Mouse (Mus musculus) hindbrain, embryonic 15.5 days (tissue): ENCODE results near the gene Ywhab. TPM values are rescaled to one million over a fixed set of nuclear protein-coding genes. Genes with fewer than 3 reads are reported as not detected.

Source experiments
- ATAC-seq: fragments of 200-750 bp; cut with Nextera tagmentation; 2 replicates; pipeline ENCODE4 v1.8.0; 2017; ENCODE audit warnings: low read depth, moderate number of reproducible peaks, moderate TSS enrichment; ENCODE audit not compliant: low FRiP score
- H3K27ac ChIP-seq: fragments of 300-500 bp; sonication (generic); replicated peaks from 2 replicates; pipeline ENCODE4 v1.5.1; 2015; ENCODE audit warnings: mild to moderate bottlenecking, inconsistent platforms
- H3K27me3 ChIP-seq: fragments of 300-500 bp; sonication (generic); 2 replicates; pipeline ENCODE4 v1.6.1; 2015; ENCODE audit warnings: control low read depth, inconsistent platforms
- H3K36me3 ChIP-seq: fragments of 300-500 bp; sonication (generic); 2 replicates; pipeline ENCODE4 v1.6.1; 2015; ENCODE audit warnings: control low read depth, inconsistent platforms
- H3K4me1 ChIP-seq: fragments of 300-500 bp; sonication (generic); replicated peaks from 2 replicates; pipeline ENCODE4 v1.6.1; 2015; ENCODE audit warnings: control low read depth, inconsistent platforms
- H3K4me2 ChIP-seq: fragments of 300-500 bp; sonication (generic); 2 replicates; pipeline ENCODE4 v1.6.1; 2015; ENCODE audit warnings: moderate library complexity, mild to moderate bottlenecking, inconsistent platforms
- H3K4me3 ChIP-seq: fragments of 300-500 bp; sonication (generic); 2 replicates; pipeline ENCODE4 v1.5.1; 2015; ENCODE audit warnings: mild to moderate bottlenecking, inconsistent platforms
- H3K9ac ChIP-seq: fragments of 300-500 bp; sonication (generic); 2 replicates; pipeline ENCODE4 v1.6.1; 2015; ENCODE audit warnings: inconsistent platforms
- H3K9me3 ChIP-seq: fragments of 300-500 bp; sonication (generic); 2 replicates; pipeline ENCODE4 v1.6.1; 2016; ENCODE audit warnings: control low read depth, inconsistent platforms
- WGBS: fragments of 180-500 bp; shearing (Covaris S2); methylation state at CpG from one replicate; pipeline ENCODE4 v1.1.7; 2015; 5-methylcytosine and 5-hydroxymethylcytosine counted together
- polyA plus RNA-seq: library from polyadenylated mRNA; unstranded; fragments of >200 nt; fragmentation: Nextera tagmentation; extraction: Ambion mirVana; gene quantifications from 2 replicates; pipeline ENCODE4 v1.2.1, GENCODE M21; 2015

Ywhab gene
- polyA plus RNA-seq, 1 experiment from 2014 or later = 498 TPM

DNA sequence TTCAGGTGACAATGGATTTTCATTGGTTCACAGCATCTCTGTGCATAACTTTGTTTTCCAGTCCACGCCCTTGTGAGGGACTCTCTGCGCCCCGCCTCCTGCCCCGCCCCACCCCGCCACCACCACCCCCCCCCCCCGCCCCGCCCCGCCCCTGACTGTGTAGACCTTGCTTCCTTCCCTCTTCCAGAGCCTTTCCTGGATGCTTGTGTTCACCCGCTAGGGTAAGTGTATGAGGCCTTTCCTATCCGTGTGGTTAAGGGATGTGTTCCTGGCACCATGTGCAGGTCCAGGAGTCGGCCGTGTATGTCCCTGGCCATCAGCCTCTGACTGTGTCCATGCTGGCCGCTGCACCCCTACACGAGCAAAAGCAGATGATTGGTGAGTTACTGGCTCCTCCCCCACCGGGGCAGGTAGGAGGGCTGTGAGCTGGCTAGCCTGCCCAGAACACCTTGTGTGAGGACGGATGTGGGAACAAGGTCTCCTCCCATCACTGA is 52.5 kb downstream of the Ywhab start:
- peak overlapping the region; percentile 49 for H3K4me2 ChIP-seq
- ATAC-seq = peak; percentile 72; the same call in 1 of the 2 replicates
- peak overlapping the region; percentile 29 for H3K4me3 ChIP-seq
- 0 out of 2 replicates have a peak, but pooled peaks cover 2% of the 10 kb centered on the region for H3K36me3 ChIP-seq
- WGBS = 1% methylated on average over 13 of the region's 16 CpGs
- no peak overlapping the region for H3K27ac ChIP-seq
- H3K4me1 ChIP-seq = no peaks in the 10 kb centered on the region
- H3K27me3 ChIP-seq = no peaks in the 10 kb centered on the region
- H3K9ac ChIP-seq = peak overlapping the region; percentile 6; the same call in 1 of the 2 replicates
- no peaks in the 10 kb centered on the region for H3K9me3 ChIP-seq

DNA sequence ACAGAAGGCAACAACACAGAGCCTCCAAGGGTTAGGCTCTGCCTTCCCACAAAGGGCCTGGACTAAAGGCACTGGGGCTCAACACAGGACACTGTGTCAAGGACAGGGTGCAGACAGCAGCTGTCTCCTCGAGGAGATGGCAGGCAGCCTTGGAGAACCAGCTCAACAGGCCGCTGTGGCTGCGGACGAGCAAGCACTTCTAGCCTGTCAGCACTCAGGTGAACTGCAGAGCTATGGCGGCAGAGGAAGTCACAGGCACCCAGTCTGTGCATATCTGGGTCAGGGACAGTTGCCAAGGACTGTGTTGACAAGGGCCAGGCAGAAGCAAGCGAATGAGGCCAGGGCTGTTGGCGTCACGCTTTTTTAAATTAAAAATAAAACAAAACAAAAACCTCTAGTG is 59.0 kb downstream of the Ywhab start:
- Histone ChIP-seq H3K4me2 (no peak overlapping the region), H3K9me3 (no peaks in the 10 kb centered on the region), H3K27me3 (no peaks in the 10 kb centered on the region), H3K9ac (no peak overlapping the region), H3K4me3 (no peak overlapping the region), H3K4me1 (no peaks in the 10 kb centered on the region), H3K36me3 (peaks cover 49% of the 10 kb centered on the region), H3K27ac (no peak overlapping the region)
- WGBS = 96% methylated on average over 8 of the region's 8 CpGs
- ATAC-seq = no peak

DNA sequence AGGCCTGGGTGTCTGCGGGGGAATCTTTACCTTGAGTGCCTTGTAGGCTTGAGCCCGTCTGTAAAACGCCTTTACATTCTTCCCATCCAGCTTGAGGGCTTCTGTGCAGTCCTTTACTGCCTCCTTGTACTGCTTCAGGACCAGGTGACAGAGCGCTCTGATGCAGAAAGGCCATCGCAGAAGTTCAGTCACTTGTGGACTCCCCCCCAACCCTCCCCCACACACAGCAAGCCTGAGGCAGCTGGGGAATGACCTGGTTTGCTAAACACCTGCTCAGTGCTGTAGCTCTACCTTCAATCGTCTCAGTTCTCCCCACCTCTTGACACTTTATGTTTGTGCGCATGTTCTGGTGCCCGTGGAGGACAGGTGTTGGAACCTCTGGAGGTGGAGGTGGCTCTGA is 59.9 kb downstream of the Ywhab start:
- H3K27me3 ChIP-seq = no peaks in the 10 kb centered on the region
- H3K4me2 ChIP-seq = no peak overlapping the region
- H3K4me1 ChIP-seq = no peaks in the 10 kb centered on the region
- no peak overlapping the region for H3K27ac ChIP-seq
- no peaks in the 10 kb centered on the region for H3K9me3 ChIP-seq
- ATAC-seq = no peak
- H3K4me3 ChIP-seq = no peak overlapping the region
- peaks cover 58% of the 10 kb centered on the region for H3K36me3 ChIP-seq
- H3K9ac ChIP-seq = no peak overlapping the region
- 97% methylated on average over 8 of the region's 8 CpGs for WGBS

GRCm38 (mm10) chr2:164059634-164060235 is 65.0 kb downstream of the Ywhab start:
- Histone ChIP-seq H3K4me1 (no peaks in the 10 kb centered on the region), H3K36me3 (peaks cover 72% of the 10 kb centered on the region), H3K9ac (no peak overlapping the region), H3K4me3 (no peak overlapping the region), H3K27ac (no peak overlapping the region), H3K9me3 (no peaks in the 10 kb centered on the region), H3K4me2 (no peak overlapping the region), H3K27me3 (no peaks in the 10 kb centered on the region)
- ATAC-seq = no peak
- WGBS = 90% methylated on average over 8 of the region's 8 CpGs

Other genes with a start within 250 kb of the Ywhab start
- 4.2 and 4.4 TPM in 2 replicates for gene Ada, start 244.7 kb upstream of the Ywhab start, polyA plus RNA-seq
- 0.23 and 0.45 TPM in 2 replicates for gene Ccn5, start 174.1 kb upstream of the Ywhab start, polyA plus RNA-seq
- 0.16 and 0.25 TPM in 2 replicates for gene Kcnk15, start 141.3 kb upstream of the Ywhab start, polyA plus RNA-seq
- 18.2 and 21.5 TPM in 2 replicates for gene Rims4, start 76.3 kb upstream of the Ywhab start, polyA plus RNA-seq
- 1.2 and 1.8 TPM in 2 replicates for gene Pabpc1l, start 30.5 kb downstream of the Ywhab start, polyA plus RNA-seq
- 17.5 and 21.4 TPM in 2 replicates for gene Stk4, start 75.4 kb downstream of the Ywhab start, polyA plus RNA-seq
- 50.0 and 52.5 TPM in 2 replicates for gene Tomm34, start 76.2 kb downstream of the Ywhab start, polyA plus RNA-seq
- 1.2 and 1.7 TPM in 2 replicates for gene Kcns1, start 176.2 kb downstream of the Ywhab start, polyA plus RNA-seq
- gene Wfdc5, start 187.8 kb downstream of the Ywhab start, polyA plus RNA-seq = not detected in 2 replicates
- not detected in 2 replicates for gene Wfdc12, start 195.6 kb downstream of the Ywhab start, polyA plus RNA-seq
- gene Wfdc15a, start 205.2 kb downstream of the Ywhab start, polyA plus RNA-seq = not detected in 2 replicates
- 0.34 TPM in 1 of 2 replicates, not detected in the other for gene Wfdc15b, start 226.7 kb downstream of the Ywhab start, polyA plus RNA-seq
- gene Svs2, start 243.5 kb downstream of the Ywhab start, polyA plus RNA-seq = not detected in 2 replicates